ENCODE assay signal across 8 mouse cellular contexts in the genomic region with DNA sequence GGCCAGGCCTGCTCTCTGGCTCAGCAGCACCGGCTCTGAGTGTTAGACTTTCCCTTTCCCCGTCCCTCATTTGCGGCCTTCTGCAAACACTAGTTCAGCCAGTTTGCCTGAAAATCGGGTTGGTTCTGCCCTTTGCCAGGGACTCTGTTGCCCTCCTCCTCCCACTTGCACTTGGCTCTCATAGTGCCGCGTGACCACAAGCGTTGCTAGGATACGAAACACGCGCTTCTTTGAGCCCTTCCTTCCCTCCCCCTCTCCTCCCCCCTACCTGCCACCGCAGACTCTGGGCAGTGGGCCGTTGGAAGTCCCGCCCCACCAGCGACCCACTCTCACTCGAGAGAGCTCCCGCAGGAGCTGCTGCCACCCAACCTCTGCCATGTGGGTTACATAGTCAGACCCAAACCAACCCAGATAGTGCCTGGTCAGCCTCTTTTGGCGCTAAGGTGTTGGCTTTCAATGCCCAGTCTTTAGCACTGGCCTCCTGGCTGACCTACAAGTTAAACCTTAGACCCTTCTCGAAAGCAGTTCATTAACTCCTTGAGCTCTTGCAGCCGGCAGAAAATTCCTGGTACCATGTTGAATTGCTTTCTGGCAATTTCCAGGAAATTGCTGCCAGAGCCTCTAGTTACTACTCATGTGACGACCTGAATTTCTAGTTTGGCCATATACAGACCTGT. TPM values are rescaled to one million over a fixed set of nuclear protein-coding genes. Genes with fewer than 3 reads are reported as not detected.
A peak's percentile ranks its signal among the peaks of the same experiment; 100 is the strongest.
DNase-seq lines count a peak whose midpoint lies in the region; ATAC-seq and TF ChIP-seq lines count a peak whose summit lies in the region.

No protein-coding gene starts in this region.

- H3K4me2 ChIP-seq in forebrain, embryonic 12.5 days: peak overlapping the region; percentile 45
- peak overlapping the region; percentile 31; the same call in 1 of the 2 replicates for H3K4me2 ChIP-seq in liver, embryonic 14.5 days (ENCODE audit: low read depth)

- no peak for TF ChIP-seq EP300 in liver, embryonic 14.5 days (IDR thresholded peaks at IDR 0.05; ENCODE audit: low read depth)

- peak; percentile 54 for DNase-seq in layer of hippocampus, adult 11-12 months (ENCODE audit: low spot score)
- DNase-seq in layer of hippocampus, adult 9-10 months (ENCODE audit: low spot score): no peak
- DNase-seq in heart, postnatal 14 days: peak; percentile 7 to 44
- DNase-seq in kidney, postnatal 25 days: peak; percentile 88 to 94
- DNase-seq in liver, embryonic 14.5 days (ENCODE audit: low read depth in 3 of 3, low spot score in 3 of 3): peak in 2 of 3 experiments; percentile 10 to 16
- DNase-seq in neural tube, embryonic 10.5 days (ENCODE audit: extremely low spot score, low spot score): peak; percentile 54

- peak; percentile 88 for ATAC-seq in forebrain, embryonic 12.5 days (ENCODE audit: low FRiP score)
- ATAC-seq in liver, embryonic 14.5 days (ENCODE audit: insufficient read depth): peak; percentile 21; the same call in 1 of the 2 replicates

- H3K36me3 ChIP-seq in forebrain, embryonic 12.5 days (replicated peaks): no peaks in the 10 kb centered on the region
- H3K36me3 ChIP-seq in liver, embryonic 14.5 days (replicated peaks; ENCODE audit: control insufficient read depth, insufficient read depth, low read depth): no peaks in the 10 kb centered on the region
- no peaks in the 10 kb centered on the region for H3K36me3 ChIP-seq in testis, adult 2 months (ENCODE audit: control insufficient read depth, insufficient read depth, low read length)

- intact Hi-C loops in heart, postnatal 14 days (cut with DNase I): no loop called here

- peak; percentile 94 for TF ChIP-seq POLR2A in testis, adult 2 months (IDR thresholded peaks at IDR 0.05; ENCODE audit: control insufficient read depth, low read depth, low read length)

- no peak overlapping the region for H3K27ac ChIP-seq in forebrain, embryonic 12.5 days
- no peak overlapping the region for H3K27ac ChIP-seq in liver, embryonic 14.5 days
- peak overlapping the region; percentile 100 for H3K27ac ChIP-seq in testis, adult 2 months (ENCODE audit: control insufficient read depth, insufficient read depth, low read depth, low read length)

- no peaks in the 10 kb centered on the region for H3K27me3 ChIP-seq in forebrain, embryonic 12.5 days
- no peaks in the 10 kb centered on the region for H3K27me3 ChIP-seq in liver, embryonic 14.5 days (ENCODE audit: control insufficient read depth, insufficient read depth, low read length)
- H3K27me3 ChIP-seq in testis, adult 2 months (ENCODE audit: control insufficient read depth, insufficient read depth, low read length): no peaks in the 10 kb centered on the region

- H3K4me1 ChIP-seq in forebrain, embryonic 12.5 days: peaks cover 13% of the 10 kb centered on the region
- no peaks in the 10 kb centered on the region for H3K4me1 ChIP-seq in liver, embryonic 14.5 days (replicated peaks; ENCODE audit: control insufficient read depth in 2 of 2, insufficient read depth in 2 of 2, low read length in 1 of 2)
- peaks cover 15% of the 10 kb centered on the region for H3K4me1 ChIP-seq in testis, adult 2 months (ENCODE audit: control insufficient read depth, insufficient read depth, low read length)

- no peak for TF ChIP-seq CTCF in liver, embryonic 14.5 days (IDR thresholded peaks at IDR 0.05; ENCODE audit: low read depth)
- TF ChIP-seq CTCF in testis, adult 2 months (IDR thresholded peaks at IDR 0.05; ENCODE audit: control insufficient read depth, insufficient read depth, insufficient replicate concordance, low read depth, low read length): no peak

- no peaks in the 10 kb centered on the region for H3K9me3 ChIP-seq in forebrain, embryonic 12.5 days
- H3K9me3 ChIP-seq in liver, embryonic 14.5 days (ENCODE audit: control insufficient read depth, low read length): no peaks in the 10 kb centered on the region

- H3K9ac ChIP-seq in forebrain, embryonic 12.5 days: no peak overlapping the region; the same call in 1 of the 2 replicates
- no peak overlapping the region for H3K9ac ChIP-seq in liver, embryonic 14.5 days (replicated peaks)

- no peak overlapping the region for H3K4me3 ChIP-seq in forebrain, embryonic 12.5 days (replicated peaks)
- peak overlapping the region in 1 of 2 experiments; percentile 10; a peak in 1 of 4 replicates for H3K4me3 ChIP-seq in liver, embryonic 14.5 days (ENCODE audit: insufficient read depth in 1 of 2, low read depth in 2 of 2, low read length in 2 of 2)
- H3K4me3 ChIP-seq in testis, adult 2 months (ENCODE audit: control insufficient read depth, low read depth, low read length): peak overlapping the region; percentile 97

- 14% methylated on average over 20 of the region's 20 CpGs for WGBS in forebrain, embryonic 12.5 days
- 21% methylated on average over 20 of the region's 20 CpGs for WGBS in liver, embryonic 14.5 days (ENCODE audit: insufficient replicate concordance)

RNA-seq across cellular contexts. Expression of gene Galm, which starts 31.1 kb away (rescaled TPM):
- 9.6 and 12.3 TPM in 2 replicates for polyA plus RNA-seq in forebrain, embryonic 12.5 days (2016; fragmentation: Nextera tagmentation; extraction: Ambion mirVana)
- 10 to 100 TPM; 11.0 to 12.4 TPM for total RNA-seq in heart, postnatal 14 days (2021)
- polyA plus RNA-seq in liver, embryonic 14.5 days (2012; rRNA removed): 14.0 and 15.0 TPM in 2 replicates
- polyA plus RNA-seq in liver, embryonic 14.5 days (2014; fragmentation: Nextera tagmentation; extraction: Ambion mirVana): 22.7 and 25.6 TPM in 2 replicates
- polyA plus RNA-seq in testis, adult 2 months (2012; rRNA removed): 19.5 and 27.5 TPM in 2 replicates

RNA-seq across cellular contexts. Expression of gene Hnrnpll, which starts 34.0 kb away (rescaled TPM):
- 126 and 130 TPM in 2 replicates for polyA plus RNA-seq in forebrain, embryonic 12.5 days (2016; fragmentation: Nextera tagmentation; extraction: Ambion mirVana)
- 10 to 100 TPM; 27.0 to 29.3 TPM for total RNA-seq in heart, postnatal 14 days (2021)
- 16.2 and 23.5 TPM in 2 replicates for polyA plus RNA-seq in liver, embryonic 14.5 days (2012; rRNA removed)
- polyA plus RNA-seq in liver, embryonic 14.5 days (2014; fragmentation: Nextera tagmentation; extraction: Ambion mirVana): 23.1 and 23.9 TPM in 2 replicates
- polyA plus RNA-seq in testis, adult 2 months (2012; rRNA removed): 44.0 and 52.0 TPM in 2 replicates
